Mouse (Mus musculus): Measurements from ENCODE around the gene Hoxb1.

Hoxb1 gene

DNA sequence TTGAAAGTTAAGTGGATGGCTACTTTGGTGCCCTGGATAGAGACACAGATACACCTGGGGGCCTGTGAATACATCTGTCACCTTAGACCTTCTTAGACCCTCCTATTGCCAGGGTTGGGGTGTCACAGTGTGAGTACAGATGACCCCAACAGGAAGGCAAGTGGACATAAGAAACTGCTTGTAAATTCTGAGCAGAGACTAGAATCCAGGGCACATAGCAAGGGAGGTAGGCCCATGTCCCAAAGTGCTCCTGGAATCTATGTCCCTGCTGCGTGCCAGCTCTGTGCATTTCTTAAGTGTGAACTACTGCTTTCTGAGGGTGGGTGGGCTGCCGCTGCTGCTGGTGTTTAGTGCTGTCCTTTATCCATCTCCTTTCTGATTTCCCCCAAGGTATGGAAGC is 14.8 kb upstream of the Hoxb1 start:
- no peak for DNase-seq

DNA sequence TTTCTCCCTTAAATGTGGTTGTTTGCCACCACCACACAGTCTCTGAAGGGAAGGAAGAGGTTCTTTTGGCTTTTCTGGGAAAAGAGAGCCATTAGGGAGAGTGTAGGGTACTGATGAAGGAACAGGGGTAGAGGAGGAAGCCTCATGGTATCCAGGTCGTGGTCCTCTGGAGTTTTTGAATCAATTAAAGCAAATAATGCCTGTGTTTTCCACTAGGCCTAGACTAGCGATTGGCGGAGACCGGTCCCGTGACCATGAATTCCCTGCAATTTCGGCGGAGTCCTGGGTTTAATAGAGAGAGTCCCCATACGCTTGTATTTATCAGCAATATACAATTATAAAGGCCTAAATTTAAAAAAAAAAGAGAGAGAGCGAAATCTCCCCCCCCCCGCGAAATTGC is 14.2 kb upstream of the Hoxb1 start:
- no peak for DNase-seq

DNA sequence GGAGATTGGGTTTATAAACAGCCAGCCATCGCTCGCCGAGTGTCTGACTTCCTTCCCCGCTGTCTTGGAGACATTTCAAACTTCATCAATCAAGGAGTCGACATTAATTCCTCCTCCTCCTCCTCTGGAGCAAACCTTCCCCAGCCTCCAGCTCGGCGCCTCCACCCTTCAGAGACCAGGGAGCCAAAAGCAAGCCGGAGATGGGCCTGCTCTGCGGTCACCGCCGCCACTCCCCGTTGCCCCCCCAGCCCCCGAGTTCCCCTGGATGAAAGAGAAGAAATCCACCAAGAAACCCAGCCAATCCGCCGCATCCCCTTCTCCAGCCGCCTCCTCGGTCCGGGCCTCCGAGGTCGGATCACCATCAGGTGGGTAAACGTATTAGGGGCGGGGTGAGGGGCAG is 13.7 kb upstream of the Hoxb1 start:
- DNase-seq: no peak

DNA sequence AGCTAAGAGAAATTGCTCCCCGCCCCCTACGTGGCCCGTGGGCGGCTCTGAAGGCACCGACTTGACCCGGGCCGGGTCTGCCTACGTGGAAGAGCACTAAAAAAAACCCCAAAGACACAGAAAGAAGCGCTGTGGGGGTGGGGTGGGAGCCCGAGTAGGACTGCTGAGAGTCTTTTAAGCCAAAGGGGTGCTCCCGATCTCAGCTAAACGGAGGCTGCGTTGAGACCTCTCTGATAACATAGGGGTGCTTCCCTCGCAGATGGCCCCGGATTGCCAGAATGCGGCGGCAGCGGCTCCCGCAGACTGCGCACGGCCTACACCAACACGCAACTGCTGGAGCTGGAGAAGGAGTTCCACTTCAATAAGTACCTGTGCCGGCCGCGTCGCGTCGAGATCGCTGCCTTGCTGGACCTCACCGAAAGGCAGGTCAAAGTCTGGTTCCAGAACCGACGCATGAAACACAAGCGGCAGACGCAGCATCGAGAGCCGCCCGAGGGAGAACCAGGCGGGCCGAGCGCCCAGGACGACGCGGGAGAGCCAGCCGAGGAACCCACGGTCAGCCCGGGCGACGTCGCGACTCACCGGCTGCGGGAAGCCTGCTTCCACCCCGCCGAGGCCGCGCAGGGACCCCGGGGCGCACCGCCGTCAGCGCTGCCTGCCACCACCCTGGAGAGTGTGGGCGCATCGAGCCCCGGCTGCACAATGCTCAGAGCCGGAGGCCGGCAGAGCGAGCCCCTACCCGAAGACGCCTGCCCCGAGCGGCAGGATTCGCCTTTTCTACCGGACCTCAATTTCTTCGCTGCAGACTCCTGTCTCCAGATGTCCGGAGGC is 12.6 kb upstream of the Hoxb1 start:
- DNase-seq: no peak

DNA sequence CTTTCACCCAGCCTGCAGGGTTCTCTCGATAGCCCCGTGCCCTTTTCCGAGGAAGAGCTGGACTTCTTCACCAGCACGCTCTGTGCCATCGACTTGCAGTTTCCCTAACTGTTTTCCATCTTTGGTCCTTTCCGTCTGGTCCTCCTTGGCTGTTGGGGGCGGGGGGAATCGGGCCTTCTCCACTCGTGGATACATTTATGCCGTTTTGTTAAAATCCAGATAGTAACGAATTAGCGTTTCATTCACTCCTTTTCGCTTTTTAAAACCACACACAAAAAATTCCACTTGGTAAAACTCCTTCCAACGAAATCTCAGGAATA is 12.1 kb upstream of the Hoxb1 start:
- DNase-seq: no peak

DNA sequence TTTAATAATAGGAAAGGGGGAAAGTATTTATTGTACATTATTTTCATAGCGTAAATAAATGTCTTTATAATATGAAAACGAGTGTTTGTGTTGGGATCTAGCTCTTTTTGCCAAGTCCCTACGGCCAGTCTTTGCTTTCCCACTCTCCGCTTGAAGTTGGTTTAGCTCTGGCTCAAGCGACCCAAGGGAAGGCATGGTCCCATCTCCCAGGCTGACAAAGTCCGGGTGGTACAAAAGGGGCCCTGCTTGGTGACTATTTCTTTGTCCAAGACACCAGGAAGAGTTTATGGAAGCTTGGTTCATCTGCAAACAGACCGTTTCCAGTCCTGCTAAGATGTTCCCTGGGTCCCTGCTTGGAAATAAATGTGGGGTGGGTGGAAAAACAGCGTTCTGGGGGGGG is 11.6 kb upstream of the Hoxb1 start:
- DNase-seq: no peak

DNA sequence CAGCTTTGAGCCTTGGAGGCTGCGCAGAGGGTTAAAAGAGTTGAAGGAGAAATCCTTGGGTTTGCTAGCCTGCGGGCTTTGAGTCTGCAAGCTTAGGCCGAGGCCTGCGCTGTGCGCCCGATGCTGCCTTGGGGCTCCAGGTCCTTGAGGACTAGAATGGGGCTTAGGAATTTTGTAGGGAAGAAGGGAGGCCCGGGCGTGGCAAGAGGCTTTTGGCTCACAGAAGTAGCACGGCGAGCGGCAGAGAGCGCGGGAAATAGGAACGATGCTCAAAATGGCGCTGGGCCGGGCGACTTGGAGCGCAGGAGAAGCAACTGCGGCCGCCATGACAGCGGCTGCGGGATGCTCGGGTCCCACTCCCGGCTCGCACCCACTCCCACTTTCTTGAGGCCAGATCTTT is 11.2 kb upstream of the Hoxb1 start:
- DNase-seq: no peak

DNA sequence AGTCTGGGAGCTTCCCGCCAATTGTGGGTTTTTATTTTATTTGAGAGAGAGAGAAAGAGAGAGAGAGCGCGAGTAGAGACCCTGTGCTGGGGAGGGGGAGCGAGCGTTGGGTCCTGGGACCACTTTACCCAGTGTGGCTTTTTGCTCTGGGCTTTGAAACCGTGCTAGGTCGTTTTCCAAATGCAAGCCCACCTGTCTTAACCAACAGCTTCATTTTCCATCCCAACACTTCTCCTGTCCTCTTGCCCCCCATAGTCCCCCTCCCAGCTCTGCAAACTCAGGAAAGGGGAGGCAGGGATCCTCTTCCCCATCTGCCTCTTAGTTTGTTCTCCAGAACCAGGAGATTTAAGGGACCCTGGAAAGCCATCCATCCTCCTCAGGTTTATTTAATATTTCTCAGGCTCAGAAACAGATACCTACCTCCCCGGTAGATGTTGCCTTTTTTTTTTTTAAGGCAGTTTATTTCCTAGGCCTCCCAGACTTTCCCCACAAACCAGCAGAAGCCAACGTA is 10.7 kb upstream of the Hoxb1 start:
- no peak for DNase-seq

DNA sequence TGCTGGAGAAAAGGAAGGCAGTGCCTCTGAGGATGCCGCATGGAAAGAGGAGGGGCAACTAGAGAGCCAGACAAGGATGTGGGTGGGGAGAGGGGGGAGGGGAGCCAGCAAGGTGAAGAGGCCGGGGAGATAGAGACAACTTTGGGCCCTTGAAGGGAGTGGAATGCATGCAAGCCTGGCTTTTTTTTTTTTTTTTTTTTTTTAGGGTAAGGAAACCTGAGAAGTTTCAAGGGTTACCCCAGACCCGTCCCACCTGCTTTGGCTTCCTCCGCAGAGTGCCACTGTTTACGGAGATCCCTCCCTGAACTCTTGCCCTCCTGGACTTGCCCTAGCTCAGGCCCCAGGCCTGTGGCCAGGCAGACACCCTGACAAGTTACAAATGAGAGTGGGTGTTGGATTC is 1.7 kb upstream of the Hoxb1 start:
- no peak for DNase-seq

DNA sequence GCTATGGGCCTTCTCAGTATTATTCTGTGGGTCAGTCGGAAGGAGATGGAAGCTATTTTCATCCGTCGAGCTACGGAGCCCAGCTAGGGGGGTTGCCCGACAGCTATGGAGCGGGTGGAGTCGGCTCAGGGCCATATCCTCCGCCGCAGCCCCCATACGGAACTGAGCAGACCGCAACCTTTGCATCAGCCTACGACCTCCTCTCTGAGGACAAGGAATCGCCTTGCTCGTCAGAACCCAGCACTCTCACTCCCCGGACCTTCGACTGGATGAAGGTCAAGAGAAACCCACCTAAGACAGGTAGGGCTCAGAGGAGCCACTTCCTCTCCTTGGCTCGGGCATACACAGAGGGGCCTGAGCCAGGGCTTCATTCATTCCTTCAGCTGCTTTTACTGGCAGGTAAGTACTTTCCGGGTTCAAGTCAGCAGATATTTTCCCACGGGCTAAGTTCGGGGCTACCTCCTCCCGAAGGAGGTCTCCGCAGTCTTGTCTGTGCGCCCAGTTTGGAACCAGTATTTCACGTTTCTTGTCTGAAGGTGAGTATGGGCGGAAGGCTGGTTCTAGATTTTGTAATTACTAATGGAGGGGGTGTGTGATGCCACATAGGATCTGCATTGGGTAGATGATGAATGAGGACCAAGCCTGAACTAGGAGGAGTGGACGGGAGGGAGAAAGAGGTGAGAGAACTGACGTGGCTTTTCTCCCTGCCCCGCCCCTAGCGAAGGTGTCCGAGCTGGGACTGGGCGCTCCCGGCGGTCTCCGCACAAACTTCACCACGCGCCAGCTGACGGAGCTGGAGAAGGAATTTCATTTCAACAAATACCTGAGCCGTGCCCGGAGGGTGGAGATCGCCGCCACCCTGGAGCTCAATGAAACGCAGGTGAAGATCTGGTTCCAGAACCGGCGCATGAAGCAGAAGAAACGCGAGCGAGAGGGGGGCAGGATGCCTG is 815 bp downstream of the Hoxb1 start:
- no peak for DNase-seq

DNA sequence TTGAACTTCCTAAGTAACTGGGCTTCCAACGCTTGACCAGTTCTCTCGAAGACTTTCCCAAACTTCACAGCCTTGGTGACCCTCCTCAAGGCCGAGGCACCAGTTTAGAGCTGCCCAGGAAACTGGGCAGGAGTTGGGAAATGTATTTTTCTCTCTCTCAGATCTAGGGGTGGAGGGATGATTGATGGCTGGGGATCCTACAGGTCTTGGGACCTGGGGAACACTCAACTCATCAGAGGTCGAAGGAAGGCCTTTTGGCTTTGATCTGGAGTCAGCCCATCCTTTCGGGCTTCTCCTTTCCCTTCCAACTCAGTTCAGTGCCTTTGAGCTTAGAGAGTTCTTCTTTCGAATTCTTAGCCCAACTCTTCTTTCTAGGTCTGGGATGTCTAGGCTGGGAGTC is 1.6 kb downstream of the Hoxb1 start:
- DNase-seq: no peak

DNA sequence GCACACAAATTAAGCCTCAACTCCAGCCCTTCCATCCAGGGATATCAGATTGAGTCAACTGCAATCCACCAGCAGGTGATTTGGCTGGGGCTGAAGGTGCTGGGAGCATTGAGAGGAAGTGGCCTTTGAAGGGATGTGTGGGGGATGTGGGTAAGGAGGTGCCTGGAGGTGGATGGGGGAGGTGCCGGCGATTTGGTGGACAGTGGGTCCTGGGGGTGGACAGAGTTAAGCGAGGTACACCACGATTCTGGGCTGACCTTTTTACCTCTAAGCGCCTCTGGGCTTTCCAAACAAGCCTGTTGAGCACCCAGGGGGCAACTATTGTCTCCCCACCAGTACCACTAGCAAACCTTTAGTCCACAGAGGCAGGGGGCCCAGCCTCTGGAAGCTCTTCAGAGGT is 3.1 kb downstream of the Hoxb1 start:
- no peak for DNase-seq

DNA sequence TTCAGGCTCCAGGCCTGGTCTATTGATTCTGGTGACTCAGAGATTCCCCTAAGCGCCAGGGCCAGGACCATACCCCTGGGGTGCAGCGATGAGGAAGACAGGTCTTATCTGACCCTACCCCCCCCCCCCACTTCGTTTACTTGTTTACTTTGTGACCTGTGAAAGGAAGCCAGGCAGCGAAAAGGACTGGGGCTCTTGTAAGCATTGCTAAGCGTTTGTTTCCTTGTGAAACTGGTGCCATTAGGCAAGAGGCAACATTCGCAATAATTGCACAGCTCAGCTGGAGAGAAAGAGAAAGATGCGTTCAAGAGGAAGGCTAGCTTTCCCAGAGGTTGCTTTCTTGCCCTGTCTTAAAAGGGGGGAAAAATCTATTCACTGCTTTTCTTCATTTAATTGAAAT is 3.6 kb downstream of the Hoxb1 start:
- DNase-seq: no peak

DNA sequence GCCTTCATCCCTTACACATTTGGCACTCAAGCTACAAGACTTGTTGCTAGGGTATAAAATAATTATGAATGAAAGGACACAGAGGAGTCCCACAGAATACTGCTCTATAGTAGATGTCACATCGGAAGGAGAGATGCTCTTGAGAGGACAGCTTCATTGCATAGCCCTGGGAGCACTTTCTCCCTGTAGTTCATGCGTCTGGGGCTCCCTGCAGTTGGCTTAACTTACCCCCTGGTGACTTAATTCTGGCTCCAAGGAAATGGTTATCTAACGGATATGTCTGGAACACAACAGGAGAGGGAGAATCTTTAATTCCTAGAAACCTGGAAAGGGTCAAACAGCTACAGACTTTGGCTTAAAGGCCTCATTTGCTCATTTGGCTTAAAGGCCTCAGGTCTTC is 6.2 kb downstream of the Hoxb1 start:
- DNase-seq: no peak

DNA sequence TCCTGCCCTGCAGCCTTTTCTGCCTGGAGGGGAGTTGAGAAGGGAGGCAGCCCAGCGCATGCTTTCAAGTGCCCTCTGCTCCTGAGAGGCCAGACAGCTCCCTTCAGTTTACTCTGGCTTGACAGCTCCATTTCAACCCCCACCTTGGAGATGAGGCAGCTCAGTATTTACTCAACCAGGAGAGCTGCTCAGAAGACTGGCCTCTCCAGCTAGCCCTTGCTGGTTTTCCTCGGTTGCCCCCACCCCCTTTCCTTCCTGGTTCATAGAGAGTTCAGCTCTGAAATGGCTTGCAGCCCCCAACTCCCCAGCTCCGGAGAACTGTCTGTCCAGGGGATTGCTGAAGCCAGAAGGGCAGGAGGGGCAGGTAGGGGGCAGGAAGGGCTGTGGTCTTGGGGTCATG is 7.0 kb downstream of the Hoxb1 start:
- no peak for DNase-seq

DNA sequence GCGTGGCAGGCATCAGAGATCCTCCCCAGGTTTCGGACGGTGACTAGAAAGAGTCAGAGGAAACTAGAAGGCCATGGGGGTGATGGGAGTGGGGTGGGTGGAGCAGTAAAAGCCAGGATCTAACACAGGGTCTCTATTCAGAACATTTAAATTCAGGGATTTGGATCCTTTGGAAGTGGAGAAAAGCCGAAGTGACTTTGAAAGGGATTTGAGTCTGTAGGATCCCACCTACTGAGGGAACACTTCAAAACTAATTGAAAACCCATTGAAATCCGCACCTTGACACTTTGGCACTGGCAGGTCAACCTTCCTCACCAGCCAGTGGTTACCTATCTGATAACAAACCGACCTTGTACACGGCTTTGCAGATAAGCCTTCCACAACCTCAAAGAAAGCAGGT is 9.3 kb downstream of the Hoxb1 start:
- DNase-seq: no peak

DNA sequence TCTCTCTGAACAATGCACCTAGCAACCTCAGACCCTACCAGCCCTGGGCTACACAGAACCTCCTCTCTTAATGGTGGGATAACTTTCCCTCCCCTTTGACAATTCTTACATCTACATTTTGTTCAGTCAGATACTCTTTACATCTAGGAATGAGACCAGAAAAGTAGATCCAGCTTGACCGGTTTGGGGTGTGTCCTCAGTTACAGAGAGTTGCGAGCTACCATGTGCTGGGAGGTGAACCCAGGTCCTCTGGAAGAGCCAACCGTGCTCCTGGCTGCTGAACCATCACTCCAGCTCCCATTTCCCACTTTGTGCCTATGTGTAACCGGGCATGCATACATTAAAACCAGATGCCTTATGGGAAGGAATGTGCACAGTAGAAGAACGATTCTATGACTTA is 17.8 kb downstream of the Hoxb1 start:
- DNase-seq: no peak

DNA sequence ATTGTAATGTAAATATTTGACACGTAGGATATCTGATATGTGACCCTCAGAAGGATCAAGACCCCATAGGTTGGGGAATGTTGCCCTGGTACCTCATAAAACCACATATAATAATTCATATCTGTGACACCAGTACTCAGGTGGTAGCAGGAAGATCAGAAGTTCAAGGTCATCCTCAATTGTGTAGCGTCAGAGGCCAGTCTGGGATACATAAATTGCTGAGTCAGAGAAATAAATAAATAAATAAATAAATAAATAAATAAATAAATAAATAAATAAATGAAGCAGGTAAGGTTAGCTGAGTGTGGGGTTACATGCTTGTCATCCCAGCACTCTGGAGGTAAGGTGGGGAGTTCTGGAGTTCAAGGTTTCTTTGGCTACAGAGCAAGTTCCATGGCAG is 22.1 kb downstream of the Hoxb1 start:
- DNase-seq: no peak

DNA sequence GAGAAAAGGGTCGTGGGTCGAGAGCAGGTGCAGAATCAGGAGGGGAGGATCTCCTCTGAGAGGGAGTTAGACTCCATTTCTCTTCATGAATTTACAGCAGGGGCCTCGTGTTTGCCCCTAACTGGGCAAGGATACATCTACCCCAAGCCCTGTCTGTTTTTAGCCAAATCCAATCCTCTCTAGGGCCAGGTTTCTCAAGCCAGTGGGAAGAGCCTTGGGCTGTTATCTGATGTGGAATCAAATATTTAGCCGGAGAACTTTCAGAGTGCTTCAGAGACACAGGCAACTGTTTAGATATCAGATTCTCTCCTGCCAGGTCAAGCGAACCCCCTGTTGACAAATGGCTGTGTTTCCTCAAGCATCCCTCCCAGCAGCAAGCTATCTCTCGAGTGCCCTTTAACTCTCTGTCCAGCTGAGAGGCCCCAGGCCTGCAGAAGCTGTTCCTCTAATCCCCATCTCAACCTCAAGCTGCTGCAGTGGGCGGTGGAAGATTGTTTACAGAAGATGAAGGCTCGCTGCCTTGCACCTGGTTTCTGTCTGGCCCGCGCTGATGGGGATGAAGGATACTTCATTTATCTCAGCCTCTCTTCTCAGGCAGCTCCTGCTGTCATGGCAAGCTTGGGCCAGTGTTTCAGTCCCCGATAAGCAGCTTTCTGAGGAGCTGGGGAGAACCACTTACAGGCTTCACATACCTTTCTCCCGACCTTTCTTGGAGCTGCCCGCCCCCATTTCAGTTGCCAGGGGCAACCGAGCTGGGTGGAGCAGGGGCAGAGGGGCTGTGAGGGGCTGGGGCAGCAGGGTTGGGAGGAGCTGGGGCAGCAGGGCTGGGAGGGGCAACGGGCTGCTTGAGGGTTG is 31.4 kb downstream of the Hoxb1 start:
- DNase-seq: no peak

DNA sequence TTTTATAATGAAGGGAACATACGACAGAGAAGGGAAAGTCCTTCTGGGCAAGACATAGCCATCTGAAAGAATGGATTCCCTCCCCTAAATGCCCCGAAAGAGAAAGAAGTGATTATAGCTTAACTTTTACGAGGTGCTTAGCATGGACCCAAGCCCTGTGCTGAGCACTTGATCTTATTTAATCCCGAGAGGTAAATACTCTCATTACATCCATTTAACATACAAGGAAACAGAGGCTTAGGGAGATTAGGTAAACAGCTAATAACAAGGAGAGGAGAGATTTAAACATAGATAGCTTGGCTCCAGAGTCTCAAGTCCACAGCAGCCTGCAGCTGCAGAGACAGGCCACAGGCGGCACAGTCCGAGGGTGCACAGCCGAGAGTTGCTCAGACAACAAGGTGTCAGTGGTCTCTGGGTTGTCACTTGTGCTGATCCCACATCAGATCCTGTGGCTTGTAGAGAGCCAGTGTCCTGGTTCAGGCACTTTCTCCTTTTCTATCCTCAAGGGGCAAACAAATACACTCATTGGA is 32.3 kb downstream of the Hoxb1 start:
- DNase-seq: no peak

DNA sequence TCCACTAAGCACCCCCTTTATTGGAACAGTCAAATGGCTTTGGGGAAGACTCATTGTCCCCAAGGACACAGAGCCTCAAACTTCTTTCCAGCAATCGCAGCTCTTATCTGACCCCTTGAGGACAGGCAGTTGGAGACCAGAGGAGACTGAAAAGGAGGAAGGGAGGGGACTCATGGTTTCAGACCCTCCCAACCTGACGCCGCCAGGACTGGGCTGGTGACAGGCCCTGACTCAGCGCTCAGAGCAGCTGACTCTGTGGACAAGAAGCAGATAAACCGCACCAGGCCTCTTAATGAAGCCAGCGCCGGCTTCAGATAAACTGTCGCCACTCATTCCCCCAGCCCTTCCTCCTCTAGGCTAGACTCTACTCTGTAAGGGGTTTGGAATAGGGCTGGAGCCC is 34.4 kb downstream of the Hoxb1 start:
- DNase-seq: no peak

DNA sequence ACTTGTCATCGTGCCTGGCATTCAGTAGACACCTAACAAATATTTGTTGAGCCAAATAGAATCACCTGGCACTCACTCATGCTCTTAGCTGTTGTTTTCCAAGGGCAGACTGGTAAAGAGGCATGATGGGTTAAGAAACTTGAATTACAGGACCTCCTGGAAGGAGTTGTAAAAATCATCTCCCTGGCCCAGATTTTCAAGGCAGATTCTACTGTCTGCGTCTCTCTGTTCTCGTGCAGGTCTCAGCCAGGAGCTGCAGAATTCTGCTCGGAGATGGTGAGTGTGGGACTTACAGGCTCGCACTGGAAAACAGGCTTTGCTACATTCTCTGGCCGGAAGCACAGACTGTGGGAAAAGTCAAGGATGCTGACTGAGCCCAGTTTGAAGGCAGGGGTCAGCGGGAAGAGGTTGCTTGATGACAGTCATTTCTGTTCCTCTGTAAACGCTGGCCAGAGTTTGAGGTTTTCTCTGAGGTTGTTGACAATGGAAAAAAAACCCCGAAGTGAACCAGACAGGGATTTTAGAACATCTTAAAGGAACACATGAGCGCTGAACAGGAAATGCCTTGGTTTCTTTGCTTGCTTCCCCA is 38.6 kb downstream of the Hoxb1 start:
- DNase-seq: no peak

DNA sequence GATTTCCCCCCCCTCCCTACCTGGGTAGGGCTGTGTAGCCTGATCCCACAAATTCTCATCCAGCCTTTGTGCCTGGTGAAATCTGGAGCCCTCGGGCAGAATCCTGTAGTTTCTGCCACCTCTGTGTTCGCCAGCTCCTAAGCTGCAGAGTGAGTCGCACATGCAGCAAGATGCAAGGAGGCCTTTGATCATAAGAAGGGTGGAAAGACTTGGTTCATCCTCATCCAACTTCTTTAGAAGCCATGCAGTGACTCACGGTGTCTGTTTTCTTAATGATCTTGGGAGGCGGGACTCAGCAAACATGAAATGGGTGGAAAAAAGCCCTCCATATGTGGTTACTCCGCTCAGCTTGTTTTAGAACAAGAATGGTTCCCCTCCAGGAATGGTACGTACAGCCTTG is 39.3 kb downstream of the Hoxb1 start:
- DNase-seq: no peak

All from thymus, postnatal 14 days (tissue).